Mouse (Mus musculus) granulocyte monocyte progenitor cell, adult 5-6 weeks (primary cell): Measurements from ENCODE around the gene Tdpoz3. TPM values are rescaled to one million over a fixed set of nuclear protein-coding genes. Genes with fewer than 3 reads are reported as not detected.
"Not testable (repeated sequence)": the region's sequence is repeated elsewhere in the genome, so short reads cannot be mapped to it uniquely, and the experiment has no call there.

Experiments used
- ATAC-seq: replicated peaks from 2 replicates; pipeline ENCODE4 v1.8.0; 2016; ENCODE audit warnings: mild to moderate bottlenecking, moderate TSS enrichment, inconsistent platforms; ENCODE audit not compliant: poor library complexity, severe bottlenecking
- total RNA-seq, 2 experiments: library from RNA; stranded (forward) in 1 of 2; stranded (reverse) in 1 of 2; fragments of 200-712, 200-1000 nt in 1 of 2; fragments of >200 nt in 1 of 2; fragmentation: Nextera tagmentation in 1 of 2; gene quantifications; 2 replicates each; pipeline ENCODE4 v1.2.3; 2014 to 2017

The Tdpoz3 gene
- total RNA-seq (2014; fragmentation: Nextera tagmentation) (not detected in 2 replicates), total RNA-seq (2017) (not detected in 2 replicates)

GRCm38 (mm10) chr3:93825720-93826119 is at the start of gene Tdpoz3:
Gene Tdpoz3, plus strand, starts transcription at chr3:93826020.
- ATAC-seq: not testable (repeated sequence)

GRCm38 (mm10) chr3:93796098-93796497 is 29.7 kb upstream of the Tdpoz3 start, which contains the start of gene Tdpoz4:
Gene Tdpoz4, plus strand, starts transcription at chr3:93796398.
- ATAC-seq: not testable (repeated sequence)

GRCm38 (mm10) chr3:93813341-93813740 is 12.5 kb upstream of the Tdpoz3 start:
- ATAC-seq: not testable (repeated sequence)

- ATAC-seq: not testable (repeated sequence)
Observed at GRCm38 (mm10) chr3:93858957-93859356, 33.1 kb downstream of the Tdpoz3 start.

GRCm38 (mm10) chr3:93870635-93871034 is 44.8 kb downstream of the Tdpoz3 start:
- not testable (repeated sequence) for ATAC-seq

Other genes starting within 250 kb of the Tdpoz3 start
- gene Tdpoz2, start 173.3 kb upstream of the Tdpoz3 start, total RNA-seq (2014; fragmentation: Nextera tagmentation): not detected in 2 replicates
- not detected in 2 replicates for gene Tdpoz2, start 173.3 kb upstream of the Tdpoz3 start, total RNA-seq (2017)
- not detected in 2 replicates for gene Tdpoz1, start 149.7 kb upstream of the Tdpoz3 start, total RNA-seq (2014; fragmentation: Nextera tagmentation)
- gene Tdpoz1, start 149.7 kb upstream of the Tdpoz3 start, total RNA-seq (2017): not detected in 2 replicates
- gene Gm37596, start 132.9 kb upstream of the Tdpoz3 start, total RNA-seq (2014; fragmentation: Nextera tagmentation): not detected in 2 replicates
- not detected in 2 replicates for gene Gm37596, start 132.9 kb upstream of the Tdpoz3 start, total RNA-seq (2017)
- gene Gm5773, start 53.0 kb upstream of the Tdpoz3 start, total RNA-seq (2014; fragmentation: Nextera tagmentation): not detected in 2 replicates
- not detected in 2 replicates for gene Gm5773, start 53.0 kb upstream of the Tdpoz3 start, total RNA-seq (2017)
- gene Tdpoz4, start 29.6 kb upstream of the Tdpoz3 start, total RNA-seq (2014; fragmentation: Nextera tagmentation): not detected in 2 replicates
- not detected in 2 replicates for gene Tdpoz4, start 29.6 kb upstream of the Tdpoz3 start, total RNA-seq (2017)
- not detected in 2 replicates for gene Gm9117, start 117.5 kb downstream of the Tdpoz3 start, total RNA-seq (2014; fragmentation: Nextera tagmentation)
- not detected in 2 replicates for gene Gm9117, start 117.5 kb downstream of the Tdpoz3 start, total RNA-seq (2017)
- gene Tdpoz5, start 135.3 kb downstream of the Tdpoz3 start, total RNA-seq (2014; fragmentation: Nextera tagmentation): not detected in 2 replicates
- gene Tdpoz5, start 135.3 kb downstream of the Tdpoz3 start, total RNA-seq (2017): not detected in 2 replicates
- gene Gm9125, start 228.9 kb downstream of the Tdpoz3 start, total RNA-seq (2014; fragmentation: Nextera tagmentation): not detected in 2 replicates
- not detected in 2 replicates for gene Gm9125, start 228.9 kb downstream of the Tdpoz3 start, total RNA-seq (2017)
- gene Gm10697, start 246.6 kb downstream of the Tdpoz3 start, total RNA-seq (2014; fragmentation: Nextera tagmentation): not detected in 2 replicates
- not detected in 2 replicates for gene Gm10697, start 246.6 kb downstream of the Tdpoz3 start, total RNA-seq (2017)